Mouse (Mus musculus) lung, postnatal 0 days (tissue): Measurements from ENCODE around the gene Mkrn1. TPM values are rescaled to one million over a fixed set of nuclear protein-coding genes. Genes with fewer than 3 reads are reported as not detected.
"Not testable (repeated sequence)": the region's sequence is repeated elsewhere in the genome, so short reads cannot be mapped to it uniquely, and the experiment has no call there.

Source experiments
- ATAC-seq: fragments of 200-750 bp; cut with Nextera tagmentation; 2 replicates; pipeline ENCODE4 v1.8.0; 2017; ENCODE audit warnings: moderate library complexity
- DNase-seq: peaks from one replicate; pipeline ENCODE4 v3.0.0-alpha.2; 2016; ENCODE audit warnings: low spot score
- H3K27ac ChIP-seq: fragments of 300-500 bp; sonication (generic); 2 replicates; pipeline ENCODE4 v1.5.1; 2014; ENCODE audit warnings: antibody characterized with exemption, mild to moderate bottlenecking, low read length, mixed read lengths
- H3K27me3 ChIP-seq: fragments of 300-500 bp; sonication (generic); replicated peaks from 2 replicates; pipeline ENCODE4 v1.6.1; 2014; ENCODE audit warnings: low read length, mixed read lengths; ENCODE audit not compliant: insufficient read depth
- H3K36me3 ChIP-seq: fragments of 300-500 bp; sonication (generic); 2 replicates; pipeline ENCODE4 v1.6.1; 2014; ENCODE audit warnings: low read length, mixed read lengths; ENCODE audit not compliant: insufficient read depth
- H3K4me1 ChIP-seq: fragments of 300-500 bp; sonication (generic); 2 replicates; pipeline ENCODE4 v1.6.1; 2014; ENCODE audit warnings: antibody characterized with exemption, low read depth, low read length, mixed read lengths; ENCODE audit not compliant: insufficient read depth
- H3K4me2 ChIP-seq: fragments of 300-500 bp; sonication (generic); replicated peaks from 2 replicates; pipeline ENCODE4 v1.6.1; 2014; ENCODE audit warnings: low read depth, mild to moderate bottlenecking, low read length, moderate library complexity, mixed read lengths
- H3K4me3 ChIP-seq: fragments of 300-500 bp; sonication (generic); 2 replicates; pipeline ENCODE4 v1.5.1; 2014; ENCODE audit warnings: low read depth, low read length
- H3K9ac ChIP-seq: fragments of 300-500 bp; sonication (generic); replicated peaks from 2 replicates; pipeline ENCODE4 v1.6.1; 2014; ENCODE audit warnings: low read depth, mild to moderate bottlenecking
- H3K9me3 ChIP-seq: fragments of 300-500 bp; sonication (generic); 2 replicates; pipeline ENCODE4 v1.6.1; 2016; ENCODE audit warnings: low read length, mixed read lengths
- CTCF ChIP-seq: IDR thresholded peaks from 2 replicates; pipeline ENCODE4 v1.5.1; 2016; ENCODE audit warnings: antibody characterized with exemption, mild to moderate bottlenecking
- EP300 ChIP-seq: IDR thresholded peaks from 2 replicates; pipeline ENCODE4 v1.6.1; 2016; ENCODE audit warnings: antibody characterized with exemption, mild to moderate bottlenecking, control low read depth
- WGBS: fragments of 180-500 bp; shearing (Covaris S2); extraction: QIAGEN DNeasy Blood & Tissue Kit; methylation state at CpG from one replicate; pipeline ENCODE4 v1.1.7; 2014; 5-methylcytosine and 5-hydroxymethylcytosine counted together
- polyA plus RNA-seq: library from polyadenylated mRNA; unstranded; fragments of >200 nt; fragmentation: Nextera tagmentation; extraction: Ambion mirVana; gene quantifications from 2 replicates; pipeline ENCODE4 v1.2.1, GENCODE M21; 2015

Gene Mkrn1
- polyA plus RNA-seq, 1 experiment from 2014 or later, result 125 TPM

DNA sequence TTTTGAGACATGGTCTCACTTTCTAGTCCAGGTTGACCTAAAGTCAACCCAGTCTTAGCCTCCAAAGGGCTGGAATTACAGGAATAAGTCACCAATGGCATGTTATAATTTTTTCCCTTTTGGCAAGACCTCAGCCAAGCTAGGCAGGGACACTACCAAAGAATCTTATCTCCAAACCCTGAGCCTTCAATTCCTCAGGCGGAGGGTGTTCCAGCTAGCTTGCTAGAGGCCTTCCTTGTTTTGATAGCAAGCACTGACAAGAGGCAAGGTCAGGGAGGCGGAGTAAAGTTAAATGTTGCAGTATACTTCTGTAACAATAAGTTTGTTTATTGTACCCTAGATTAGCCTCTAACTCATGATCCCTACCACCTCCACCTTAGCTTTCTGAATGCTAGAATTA, 4.9 kb upstream of the Mkrn1 start:
- no peak for DNase-seq
- WGBS, result 80% methylated on average over 2 of the region's 2 CpGs
- TF ChIP-seq EP300 (no peak), CTCF (no peak)

DNA sequence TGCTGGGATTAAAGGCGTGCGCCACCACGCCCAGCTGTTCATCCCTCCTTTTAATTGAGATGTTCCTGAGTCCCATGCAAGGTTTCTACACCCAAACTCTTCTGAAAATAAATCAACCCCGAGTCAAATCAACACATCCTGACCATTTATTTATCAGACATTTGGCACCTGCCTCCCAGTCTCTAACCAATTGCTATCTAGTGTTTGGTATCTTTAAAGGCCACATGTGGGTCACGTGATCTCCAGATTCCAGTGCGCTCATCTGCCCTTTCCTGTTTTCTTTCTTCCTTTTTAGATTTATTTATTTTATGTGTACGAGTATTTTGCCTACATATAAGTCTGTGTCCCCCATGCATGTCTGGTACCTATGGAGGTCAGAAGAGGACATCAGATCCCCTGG, 3.4 kb upstream of the Mkrn1 start:
- H3K4me2 ChIP-seq, result no peak overlapping the region
- no peak overlapping the region for H3K9ac ChIP-seq
- TF ChIP-seq EP300, result no peak
- no peak for TF ChIP-seq CTCF
- H3K4me3 ChIP-seq, result no peak overlapping the region
- peaks cover 4% of the 10 kb centered on the region; the same call in 1 of the 2 replicates for H3K4me1 ChIP-seq
- no peaks in the 10 kb centered on the region for H3K27me3 ChIP-seq
- WGBS, result 79% methylated on average over 7 of the region's 7 CpGs
- DNase-seq (no peak), ATAC-seq (no peak)
- H3K9me3 ChIP-seq, result no peaks in the 10 kb centered on the region
- H3K36me3 ChIP-seq, result no peaks in the 10 kb centered on the region
- no peak overlapping the region for H3K27ac ChIP-seq

More for the DNA sequence above, 4.9 kb upstream of the Mkrn1 start:
- no peaks in the 10 kb centered on the region for H3K27me3 ChIP-seq
- no peak overlapping the region for H3K27ac ChIP-seq
- H3K36me3 ChIP-seq, result no peaks in the 10 kb centered on the region
- no peaks in the 10 kb centered on the region for H3K4me1 ChIP-seq
- H3K4me3 ChIP-seq, result no peak overlapping the region
- no peak overlapping the region for H3K9ac ChIP-seq
- H3K4me2 ChIP-seq, result no peak overlapping the region
- ATAC-seq, result no peak
- H3K9me3 ChIP-seq, result no peaks in the 10 kb centered on the region

GRCm38 (mm10) chr6:39423130-39423551, 2.9 kb upstream of the Mkrn1 start:
- no peaks in the 10 kb centered on the region for H3K27me3 ChIP-seq
- H3K9ac ChIP-seq, result no peak overlapping the region
- TF ChIP-seq EP300, result no peak
- TF ChIP-seq CTCF, result no peak
- H3K9me3 ChIP-seq, result no peaks in the 10 kb centered on the region
- H3K27ac ChIP-seq, result no peak overlapping the region
- no peak for ATAC-seq
- H3K4me3 ChIP-seq, result no peak overlapping the region
- no peaks in the 10 kb centered on the region for H3K36me3 ChIP-seq
- no peak for DNase-seq
- H3K4me1 ChIP-seq, result peaks cover 4% of the 10 kb centered on the region; the same call in 1 of the 2 replicates
- WGBS, result 59% methylated on average over 6 of the region's 6 CpGs
- no peak overlapping the region for H3K4me2 ChIP-seq

GRCm38 (mm10) chr6:39420867-39421266, 605 bp upstream of the Mkrn1 start:
- WGBS, result 35% methylated on average over 4 of the region's 4 CpGs
- H3K9ac ChIP-seq, result no peak overlapping the region
- TF ChIP-seq EP300, result no peak
- TF ChIP-seq CTCF, result no peak
- no peak for ATAC-seq
- H3K4me3 ChIP-seq, result no peak overlapping the region
- no peaks in the 10 kb centered on the region for H3K27me3 ChIP-seq
- H3K9me3 ChIP-seq, result no peaks in the 10 kb centered on the region
- peaks cover 4% of the 10 kb centered on the region; the same call in 1 of the 2 replicates for H3K4me1 ChIP-seq
- peak overlapping the region; percentile 80; the same call in 1 of the 2 replicates for H3K4me2 ChIP-seq
- no peak overlapping the region for H3K27ac ChIP-seq
- DNase-seq, result no peak
- no peaks in the 10 kb centered on the region for H3K36me3 ChIP-seq

GRCm38 (mm10) chr6:39419386-39419850, 844 bp downstream of the Mkrn1 start:
- Histone ChIP-seq H3K9ac (peak overlapping the region; percentile 84), H3K4me1 (peaks cover 4% of the 10 kb centered on the region; the same call in 1 of the 2 replicates), H3K27ac (peak overlapping the region; percentile 86), H3K36me3 (no peaks in the 10 kb centered on the region), H3K4me2 (peak overlapping the region; percentile 80), H3K27me3 (no peaks in the 10 kb centered on the region), H3K9me3 (no peaks in the 10 kb centered on the region), H3K4me3 (peak overlapping the region; percentile 97)
- under 1% methylated on average over 42 of the region's 43 CpGs for WGBS
- TF ChIP-seq CTCF, result no peak
- TF ChIP-seq EP300, result no peak
- no peak for DNase-seq
- ATAC-seq, result no peak

DNA sequence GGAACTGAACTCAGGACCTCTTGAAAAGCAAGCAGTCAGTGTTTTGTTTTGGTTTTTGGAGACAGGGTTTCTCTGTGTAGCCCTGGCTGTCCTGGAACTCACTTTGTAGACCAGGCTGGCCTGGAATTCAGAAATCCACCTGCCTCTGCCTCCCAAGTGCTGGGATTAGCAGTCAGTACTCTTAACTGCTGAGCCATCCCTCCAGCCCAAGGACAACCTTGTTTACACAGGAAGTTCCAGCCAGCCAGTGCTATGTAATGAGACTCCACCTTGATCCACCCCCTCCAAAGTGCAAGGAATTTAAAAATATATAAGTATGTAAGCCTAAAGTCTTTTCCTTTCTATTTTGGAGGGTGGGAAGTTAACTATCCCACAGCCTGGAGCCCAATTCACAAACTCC, 3.6 kb downstream of the Mkrn1 start:
- H3K36me3 ChIP-seq, H3K9me3 ChIP-seq, H3K27ac ChIP-seq, H3K4me3 ChIP-seq, H3K9ac ChIP-seq, H3K4me2 ChIP-seq, H3K4me1 ChIP-seq, H3K27me3 ChIP-seq, ATAC-seq, DNase-seq: not testable (repeated sequence)

GRCm38 (mm10) chr6:39415762-39416161, 4.5 kb downstream of the Mkrn1 start:
- Histone ChIP-seq H3K9me3 (no peaks in the 10 kb centered on the region), H3K36me3 (no peaks in the 10 kb centered on the region), H3K27me3 (no peaks in the 10 kb centered on the region), H3K4me1 (peaks cover 4% of the 10 kb centered on the region; the same call in 1 of the 2 replicates), H3K4me2 (no peak overlapping the region), H3K27ac (no peak overlapping the region), H3K9ac (no peak overlapping the region), H3K4me3 (no peak overlapping the region)
- ATAC-seq, result no peak
- TF ChIP-seq EP300, result no peak
- peak; percentile 68 for TF ChIP-seq CTCF
- DNase-seq, result peak; percentile 57
- WGBS, result 52% methylated on average over 3 of the region's 5 CpGs
